Mouse (Mus musculus) CH12.LX (cell line): Measurements from ENCODE around the gene Cdyl2. TPM values are rescaled to one million over a fixed set of nuclear protein-coding genes. Genes with fewer than 3 reads are reported as not detected.

ENCODE experiments used
- DNase-seq: peaks from one replicate; pipeline ENCODE4 v3.0.0-alpha.2; 2013; ENCODE audit errors: extremely low read depth
- H3K27ac ChIP-seq: 2 replicates; pipeline ENCODE4 v1.5.1; 2012; ENCODE audit warnings: low read depth, mild to moderate bottlenecking, control low read depth, moderate library complexity; ENCODE audit not compliant: insufficient read depth
- H3K27me3 ChIP-seq: replicated peaks from 2 replicates; pipeline ENCODE3; 2012; ENCODE audit warnings: inconsistent platforms
- H3K36me3 ChIP-seq, 2 experiments: replicated peaks in 1 of 2; 2 replicates each; pipeline versions ENCODE3 to v1.6.1; 2012; ENCODE audit warnings: inconsistent platforms in 1 of 2, low read length in 1 of 2, mild to moderate bottlenecking in 1 of 2, mixed read lengths in 1 of 2, moderate library complexity in 1 of 2; ENCODE audit not compliant: control insufficient read depth in 1 of 2, insufficient read depth in 1 of 2
- H3K4me1 ChIP-seq, 2 experiments: 2 replicates each; pipeline ENCODE4 v1.6.1; 2012; ENCODE audit warnings: inconsistent platforms in 1 of 2, moderate library complexity in 1 of 2; ENCODE audit not compliant: insufficient read depth in 2 of 2, control insufficient read depth in 1 of 2
- H3K4me2 ChIP-seq: 2 replicates; pipeline ENCODE4 v1.6.1; 2012; ENCODE audit warnings: low read depth, mild to moderate bottlenecking, control low read depth; ENCODE audit not compliant: poor library complexity, insufficient read depth, severe bottlenecking
- H3K4me3 ChIP-seq, 3 experiments: fragments of 150-350 bp in 1 of 3; sonication (generic) in 1 of 3; replicated peaks in 1 of 3; 2 replicates each; pipeline versions ENCODE3 to v1.5.1; 2011 to 2012; ENCODE audit warnings: low read depth in 2 of 3, low read length in 2 of 3, mild to moderate bottlenecking in 2 of 3, moderate library complexity in 2 of 3, control low read depth in 1 of 3, improper control_type of control experiment in 1 of 3, inconsistent platforms in 1 of 3, mixed read lengths in 1 of 3; ENCODE audit not compliant: poor library complexity in 1 of 3
- H3K79me2 ChIP-seq: replicated peaks from 2 replicates; pipeline ENCODE4 v1.6.1; 2012; ENCODE audit warnings: mild to moderate bottlenecking, moderate library complexity; ENCODE audit not compliant: control insufficient read depth, poor library complexity, insufficient read depth, severe bottlenecking; ENCODE audit errors: extremely low read depth
- H3K9ac ChIP-seq: 2 replicates; pipeline ENCODE4 v1.6.1; 2012; ENCODE audit warnings: low read depth, mild to moderate bottlenecking, control low read depth, moderate library complexity; ENCODE audit not compliant: insufficient read depth
- H3K9me3 ChIP-seq: replicated peaks from 2 replicates; pipeline ENCODE3; 2012; ENCODE audit warnings: low read length, inconsistent platforms, mixed read lengths
- BHLHE40 ChIP-seq: IDR thresholded peaks from 2 replicates; pipeline ENCODE4 v1.6.1; 2011; ENCODE audit warnings: mild to moderate bottlenecking, low read depth, low read length, improper control_type of control experiment
- CHD2 ChIP-seq: IDR thresholded peaks from 2 replicates; pipeline ENCODE4 v1.6.1; 2011; ENCODE audit warnings: low read length, improper control_type of control experiment
- CTCF ChIP-seq, 2 experiments: IDR thresholded peaks in 1 of 2; conservative IDR thresholded peaks in 1 of 2; 2 replicates each; pipeline ENCODE4 v1.5.1; 2011 to 2012; ENCODE audit warnings: low read depth in 2 of 2, low read length in 2 of 2, improper control_type of control experiment in 1 of 2, inconsistent platforms in 1 of 2, mild to moderate bottlenecking in 1 of 2, moderate library complexity in 1 of 2
- ELF1 ChIP-seq: IDR thresholded peaks from 2 replicates; pipeline ENCODE4 v1.6.1; 2014; ENCODE audit warnings: low read depth, mild to moderate bottlenecking, inconsistent platforms, low read length, improper control_type of control experiment
- ETS1 ChIP-seq: conservative IDR thresholded peaks from 2 replicates; pipeline ENCODE4 v1.6.1; 2012; ENCODE audit warnings: low read depth, mild to moderate bottlenecking, inconsistent platforms, low read length, improper control_type of control experiment, moderate library complexity
- GABPA ChIP-seq: IDR thresholded peaks from 2 replicates; pipeline ENCODE4 v1.6.1; 2012; ENCODE audit warnings: low read depth, low read length, improper control_type of control experiment, inconsistent platforms; ENCODE audit not compliant: insufficient replicate concordance
- JUN ChIP-seq: IDR thresholded peaks from 2 replicates; pipeline ENCODE4 v1.6.1; 2011; ENCODE audit warnings: low read depth, mild to moderate bottlenecking, low read length, improper control_type of control experiment, moderate library complexity; ENCODE audit not compliant: insufficient read depth
- JUND ChIP-seq: conservative IDR thresholded peaks from 2 replicates; pipeline ENCODE4 v1.6.1; 2011; ENCODE audit warnings: low read depth, low read length, improper control_type of control experiment
- MEF2A ChIP-seq: IDR thresholded peaks from 2 replicates; pipeline ENCODE4 v1.6.1; 2014; ENCODE audit warnings: low read depth, mild to moderate bottlenecking, inconsistent platforms, low read length, improper control_type of control experiment, borderline replicate concordance
- MXI1 ChIP-seq: IDR thresholded peaks from 2 replicates; pipeline ENCODE4 v1.6.1; 2011; ENCODE audit warnings: mild to moderate bottlenecking, low read depth, low read length, improper control_type of control experiment
- NELFE ChIP-seq: IDR thresholded peaks from 2 replicates; pipeline ENCODE4 v1.6.1; 2011; ENCODE audit warnings: low read depth, low read length, improper control_type of control experiment
- PAX5 ChIP-seq: IDR thresholded peaks from 2 replicates; pipeline ENCODE4 v1.6.1; 2012; ENCODE audit warnings: low read length, inconsistent platforms, mixed read lengths
- POLR2AphosphoS2 ChIP-seq: IDR thresholded peaks from 2 replicates; pipeline ENCODE4 v1.6.1; 2011; ENCODE audit warnings: low read depth, low read length, improper control_type of control experiment
- RCOR1 ChIP-seq: conservative IDR thresholded peaks from 2 replicates; pipeline ENCODE4 v1.6.1; 2012; ENCODE audit warnings: low read depth, mild to moderate bottlenecking, inconsistent platforms, low read length, improper control_type of control experiment
- TCF12 ChIP-seq: IDR thresholded peaks from 2 replicates; pipeline ENCODE4 v1.6.1; 2014; ENCODE audit warnings: low read depth, mild to moderate bottlenecking, inconsistent platforms, low read length, improper control_type of control experiment
- UBTF ChIP-seq: IDR thresholded peaks from 2 replicates; pipeline ENCODE4 v1.6.1; 2012; ENCODE audit warnings: low read depth, mild to moderate bottlenecking, inconsistent platforms, low read length, improper control_type of control experiment, moderate library complexity
- USF2 ChIP-seq: conservative IDR thresholded peaks from 2 replicates; pipeline ENCODE4 v1.6.1; 2011; ENCODE audit warnings: low read depth, low read length, improper control_type of control experiment
- ZC3H11A ChIP-seq: IDR thresholded peaks from 2 replicates; pipeline ENCODE4 v1.6.1; 2012; ENCODE audit warnings: low read depth, mild to moderate bottlenecking, inconsistent platforms, low read length, improper control_type of control experiment
- ZNF384 ChIP-seq: IDR thresholded peaks from 2 replicates; pipeline ENCODE4 v1.6.1; 2012; ENCODE audit warnings: low read depth, low read length, improper control_type of control experiment, inconsistent platforms
- dilution Hi-C: fragments of 300-500 bp; cut with MboI; formaldehyde crosslinking; loops from 2 replicates; pipeline ENCODE4 v1.14.3; 2020; ENCODE audit warnings: low sequenced_read_pairs; ENCODE audit not compliant: extremely low pct_unique_long_range_greater_than_20kb, extremely low pct_ligation_motif_present
- in situ Hi-C: fragments of 300-500 bp; cut with MboI; formaldehyde crosslinking; loops from 3 replicates; pipeline ENCODE4 v1.14.3; 2019; ENCODE audit warnings: low sequenced_read_pairs, low pct_ligation_motif_present, low pct_unique_long_range_greater_than_20kb, mixed read lengths
- polyA plus RNA-seq: library from polyadenylated mRNA; unstranded; fragments of >175 nt; gene quantifications from 2 replicates; pipeline ENCODE4 v1.2.1, GENCODE M21; 2012; ENCODE audit warnings: low read depth; ENCODE audit not compliant: insufficient read length
- total RNA-seq, 2 experiments: library from RNA; depleted of rRNA; stranded (reverse); fragments of 300-350 nt in 1 of 2; fragments of >200 nt in 1 of 2; gene quantifications; 2 replicates each; pipeline ENCODE4 v1.2.3; 2012 to 2014

The Cdyl2 gene
- total and polyA plus RNA-seq, 3 experiments: 4.4 to 9.4 (median 6.9) TPM

GRCm38 (mm10) chr8:116780594-116780993 is 47.8 kb upstream of the Cdyl2 start:
- no peak for TF ChIP-seq USF2
- no peak for TF ChIP-seq ZC3H11A
- TF ChIP-seq NELFE: no peak
- TF ChIP-seq ELF1: no peak
- TF ChIP-seq UBTF: no peak
- no peak for TF ChIP-seq JUND
- TF ChIP-seq ZNF384: no peak
- no peak for TF ChIP-seq ETS1
- TF ChIP-seq MXI1: no peak
- TF ChIP-seq CHD2: no peak
- TF ChIP-seq JUN: no peak
- TF ChIP-seq BHLHE40: no peak
- no peak for TF ChIP-seq GABPA
- TF ChIP-seq PAX5: no peak
- no peak for TF ChIP-seq MEF2A
- no peak for TF ChIP-seq RCOR1
- no peak for TF ChIP-seq TCF12
- TF ChIP-seq CTCF (conservative IDR thresholded peaks at IDR 0.05 in 1 of 2, IDR thresholded peaks at IDR 0.05 in 1 of 2; ENCODE audit: low read depth in 2 of 2, low read length in 2 of 2): no peak
- Histone ChIP-seq H3K36me3 (no peaks in the 10 kb centered on the region), H3K4me3 (no peak overlapping the region), H3K79me2 (no peaks in the 10 kb centered on the region), H3K27ac (no peak overlapping the region), H3K4me1 (no peaks in the 10 kb centered on the region), H3K27me3 (no peaks in the 10 kb centered on the region), H3K4me2 (no peak overlapping the region), H3K9me3 (no peaks in the 10 kb centered on the region), H3K9ac (no peak overlapping the region)
- dilution Hi-C loops (no loop called here), in situ Hi-C loops (no loop called here)
- no peak for DNase-seq

GRCm38 (mm10) chr8:116774220-116774619 is 41.4 kb upstream of the Cdyl2 start:
- Histone ChIP-seq H3K27ac (no peak overlapping the region), H3K9ac (no peak overlapping the region), H3K4me2 (no peak overlapping the region), H3K4me1 (no peaks in the 10 kb centered on the region), H3K4me3 (no peak overlapping the region), H3K79me2 (no peaks in the 10 kb centered on the region), H3K9me3 (no peaks in the 10 kb centered on the region), H3K36me3 (no peaks in the 10 kb centered on the region), H3K27me3 (no peaks in the 10 kb centered on the region)
- no peak for DNase-seq
- in situ Hi-C loops: no loop called here
- TF ChIP-seq POLR2AphosphoS2: no peak
- dilution Hi-C loops: no loop called here
